Mouse (Mus musculus) spleen, adult 2 months (tissue): ENCODE results near the gene Grik3.

Source experiments
- CTCF ChIP-seq: fragments of 200-500 bp; IDR thresholded peaks from 2 replicates; pipeline ENCODE4 v1.5.1; 2011; ENCODE audit warnings: mild to moderate bottlenecking, inconsistent platforms; ENCODE audit not compliant: insufficient read depth, insufficient read length, insufficient replicate concordance; ENCODE audit errors: extremely low read depth
- POLR2A ChIP-seq: fragments of 200-500 bp; IDR thresholded peaks from 2 replicates; pipeline ENCODE4 v1.6.1; 2011; ENCODE audit warnings: low read depth, low read length, inconsistent platforms

DNA sequence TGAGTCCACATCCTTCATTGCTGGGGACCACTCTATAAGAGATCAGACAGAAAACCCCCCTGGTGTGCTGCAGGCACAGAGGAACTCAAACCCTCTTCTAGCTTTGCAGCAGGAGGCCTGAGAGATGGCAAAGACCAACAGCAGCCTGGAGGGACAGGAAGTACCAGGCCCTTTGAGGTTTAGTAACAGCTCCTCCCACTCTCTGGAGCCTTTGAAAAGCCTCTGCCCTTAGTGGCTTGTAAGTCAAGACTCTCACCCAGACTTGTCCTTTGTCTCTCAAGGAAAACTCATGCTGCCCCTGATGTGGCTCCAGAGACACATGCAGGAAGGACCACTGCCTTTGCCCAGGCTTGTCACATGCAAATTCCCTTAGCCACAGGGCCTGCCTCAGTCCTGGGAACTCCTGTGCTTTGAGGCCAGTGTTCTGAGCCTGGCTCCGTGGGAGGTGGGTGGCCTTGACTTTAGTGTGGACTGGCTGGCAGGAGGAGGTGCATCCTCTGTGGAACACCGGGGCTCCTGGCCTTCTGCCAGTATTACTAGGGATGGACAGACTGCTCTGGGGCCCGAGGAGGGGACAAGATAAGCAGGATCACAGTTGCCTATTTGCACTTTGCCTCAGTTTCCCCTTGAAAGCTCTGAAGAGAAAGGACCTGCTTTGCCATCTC, 47.9 kb downstream of the Grik3 start:
- TF ChIP-seq CTCF, result no peak
- no peak for TF ChIP-seq POLR2A
